Mouse (Mus musculus) lung, postnatal 0 days (tissue): ENCODE data around the gene Espnl. TPM values are rescaled to one million over a fixed set of nuclear protein-coding genes. Genes with fewer than 3 reads are reported as not detected.

Source experiments
- ATAC-seq: fragments of 200-750 bp; cut with Nextera tagmentation; 2 replicates; pipeline ENCODE4 v1.8.0; 2017; ENCODE audit warnings: moderate library complexity
- DNase-seq: peaks from one replicate; pipeline ENCODE4 v3.0.0-alpha.2; 2016; ENCODE audit warnings: low spot score
- H3K27ac ChIP-seq: fragments of 300-500 bp; sonication (generic); 2 replicates; pipeline ENCODE4 v1.5.1; 2014; ENCODE audit warnings: antibody characterized with exemption, mild to moderate bottlenecking, low read length, mixed read lengths
- H3K27me3 ChIP-seq: fragments of 300-500 bp; sonication (generic); replicated peaks from 2 replicates; pipeline ENCODE4 v1.6.1; 2014; ENCODE audit warnings: low read length, mixed read lengths; ENCODE audit not compliant: insufficient read depth
- H3K36me3 ChIP-seq: fragments of 300-500 bp; sonication (generic); 2 replicates; pipeline ENCODE4 v1.6.1; 2014; ENCODE audit warnings: low read length, mixed read lengths; ENCODE audit not compliant: insufficient read depth
- H3K4me1 ChIP-seq: fragments of 300-500 bp; sonication (generic); 2 replicates; pipeline ENCODE4 v1.6.1; 2014; ENCODE audit warnings: antibody characterized with exemption, low read depth, low read length, mixed read lengths; ENCODE audit not compliant: insufficient read depth
- H3K4me2 ChIP-seq: fragments of 300-500 bp; sonication (generic); replicated peaks from 2 replicates; pipeline ENCODE4 v1.6.1; 2014; ENCODE audit warnings: low read depth, mild to moderate bottlenecking, low read length, moderate library complexity, mixed read lengths
- H3K4me3 ChIP-seq: fragments of 300-500 bp; sonication (generic); 2 replicates; pipeline ENCODE4 v1.5.1; 2014; ENCODE audit warnings: low read depth, low read length
- H3K9ac ChIP-seq: fragments of 300-500 bp; sonication (generic); replicated peaks from 2 replicates; pipeline ENCODE4 v1.6.1; 2014; ENCODE audit warnings: low read depth, mild to moderate bottlenecking
- H3K9me3 ChIP-seq: fragments of 300-500 bp; sonication (generic); 2 replicates; pipeline ENCODE4 v1.6.1; 2016; ENCODE audit warnings: low read length, mixed read lengths
- CTCF ChIP-seq: IDR thresholded peaks from 2 replicates; pipeline ENCODE4 v1.5.1; 2016; ENCODE audit warnings: antibody characterized with exemption, mild to moderate bottlenecking
- EP300 ChIP-seq: IDR thresholded peaks from 2 replicates; pipeline ENCODE4 v1.6.1; 2016; ENCODE audit warnings: antibody characterized with exemption, mild to moderate bottlenecking, control low read depth
- WGBS: fragments of 180-500 bp; shearing (Covaris S2); extraction: QIAGEN DNeasy Blood & Tissue Kit; methylation state at CpG from one replicate; pipeline ENCODE4 v1.1.7; 2014; 5-methylcytosine and 5-hydroxymethylcytosine counted together
- polyA plus RNA-seq: library from polyadenylated mRNA; unstranded; fragments of >200 nt; fragmentation: Nextera tagmentation; extraction: Ambion mirVana; gene quantifications from 2 replicates; pipeline ENCODE4 v1.2.1, GENCODE M21; 2015

Gene Espnl
- polyA plus RNA-seq, 1 experiment from 2014 or later = not detected

- no peak for ATAC-seq
- H3K9me3 ChIP-seq = no peaks in the 10 kb centered on the region
- H3K4me3 ChIP-seq = no peak overlapping the region
- H3K9ac ChIP-seq = no peak overlapping the region
- no peaks in the 10 kb centered on the region for H3K4me1 ChIP-seq
- 66% methylated on average over 4 of the region's 4 CpGs for WGBS
- H3K4me2 ChIP-seq = no peak overlapping the region
- H3K27me3 ChIP-seq = no peaks in the 10 kb centered on the region
- H3K36me3 ChIP-seq = peaks cover 18% of the 10 kb centered on the region
- no peak overlapping the region for H3K27ac ChIP-seq
- DNase-seq = no peak
- TF ChIP-seq CTCF (no peak), EP300 (no peak)
Measured at GRCm38 (mm10) chr1:91369408-91369807, 47.5 kb downstream of the Espnl start.

GRCm38 (mm10) chr1:91370055-91370454 is 48.2 kb downstream of the Espnl start:
- H3K36me3 ChIP-seq = peaks cover 23% of the 10 kb centered on the region
- no peaks in the 10 kb centered on the region for H3K4me1 ChIP-seq
- H3K9ac ChIP-seq = no peak overlapping the region
- H3K9me3 ChIP-seq = no peaks in the 10 kb centered on the region
- H3K27ac ChIP-seq = no peak overlapping the region
- no peak overlapping the region for H3K4me3 ChIP-seq
- DNase-seq = no peak
- no peak overlapping the region for H3K4me2 ChIP-seq
- H3K27me3 ChIP-seq = no peaks in the 10 kb centered on the region
- 86% methylated on average over 23 of the region's 23 CpGs for WGBS
- ATAC-seq = no peak
- TF ChIP-seq CTCF = no peak
- TF ChIP-seq EP300 = no peak

GRCm38 (mm10) chr1:91373414-91373835 is 51.5 kb downstream of the Espnl start:
- Histone ChIP-seq H3K4me1 (no peaks in the 10 kb centered on the region), H3K27ac (no peak overlapping the region), H3K27me3 (no peaks in the 10 kb centered on the region), H3K9me3 (no peaks in the 10 kb centered on the region), H3K4me3 (no peak overlapping the region), H3K4me2 (no peak overlapping the region), H3K36me3 (peaks cover 48% of the 10 kb centered on the region), H3K9ac (no peak overlapping the region)
- ATAC-seq (no peak), DNase-seq (no peak)
- 89% methylated on average over 6 of the region's 6 CpGs for WGBS
- no peak for TF ChIP-seq CTCF
- TF ChIP-seq EP300 = no peak

- TF ChIP-seq EP300 (no peak), CTCF (peak; percentile 94)
- ATAC-seq = peak; percentile 58
- Histone ChIP-seq H3K27me3 (no peaks in the 10 kb centered on the region), H3K4me2 (no peak overlapping the region), H3K9ac (no peak overlapping the region), H3K4me1 (no peaks in the 10 kb centered on the region), H3K27ac (no peak overlapping the region), H3K9me3 (no peaks in the 10 kb centered on the region), H3K4me3 (no peak overlapping the region), H3K36me3 (peaks cover 66% of the 10 kb centered on the region)
- DNase-seq = peak; percentile 84
- 46% methylated on average over 7 of the region's 7 CpGs for WGBS
Measured at GRCm38 (mm10) chr1:91380453-91381090, 58.7 kb downstream of the Espnl start.

GRCm38 (mm10) chr1:91381091-91381471 is 59.2 kb downstream of the Espnl start:
- Histone ChIP-seq H3K27me3 (no peaks in the 10 kb centered on the region), H3K4me3 (no peak overlapping the region), H3K4me1 (no peaks in the 10 kb centered on the region), H3K9ac (no peak overlapping the region), H3K36me3 (peaks cover 66% of the 10 kb centered on the region), H3K4me2 (no peak overlapping the region), H3K27ac (no peak overlapping the region), H3K9me3 (no peaks in the 10 kb centered on the region)
- TF ChIP-seq EP300 (no peak), CTCF (no peak)
- DNase-seq (no peak), ATAC-seq (no peak)
- 89% methylated on average over 4 of the region's 4 CpGs for WGBS

GRCm38 (mm10) chr1:91390369-91390768 is 68.5 kb downstream of the Espnl start:
- WGBS = 75% methylated on average over 5 of the region's 5 CpGs
- Histone ChIP-seq H3K4me2 (no peak overlapping the region), H3K27me3 (no peaks in the 10 kb centered on the region), H3K27ac (no peak overlapping the region), H3K36me3 (peaks cover 22% of the 10 kb centered on the region; the same call in 1 of the 2 replicates), H3K9ac (no peak overlapping the region), H3K4me3 (no peak overlapping the region), H3K9me3 (no peaks in the 10 kb centered on the region), H3K4me1 (no peaks in the 10 kb centered on the region)
- DNase-seq = no peak
- TF ChIP-seq CTCF (no peak), EP300 (no peak)
- ATAC-seq = no peak
